Mouse (Mus musculus): Measurements from ENCODE around the gene Ncapg2.

Ncapg2 gene

GRCm38 (mm10) chr12:116405045-116405835, at the start of gene Ncapg2:
TSS of gene Ncapg2 (plus strand) at chr12:116405402.
- DNase-seq, result peak; percentile 97

- DNase-seq, result no peak
These were observed 43.1 kb upstream of the Ncapg2 start for GRCm38 (mm10) chr12:116362091-116362490.

GRCm38 (mm10) chr12:116366900-116367299, 38.3 kb upstream of the Ncapg2 start:
- DNase-seq, result no peak

- no peak for DNase-seq
These were observed 37.9 kb upstream of the Ncapg2 start for GRCm38 (mm10) chr12:116367346-116367745.

- DNase-seq, result no peak
These were observed 36.3 kb upstream of the Ncapg2 start for GRCm38 (mm10) chr12:116368857-116369256.

GRCm38 (mm10) chr12:116383101-116383500, 22.1 kb upstream of the Ncapg2 start:
- DNase-seq, result peak; percentile 32

GRCm38 (mm10) chr12:116383995-116384394, 21.2 kb upstream of the Ncapg2 start:
- DNase-seq, result no peak

GRCm38 (mm10) chr12:116386802-116387201, 18.4 kb upstream of the Ncapg2 start:
- DNase-seq, result no peak

GRCm38 (mm10) chr12:116389868-116390267, 15.3 kb upstream of the Ncapg2 start:
- no peak for DNase-seq

- no peak for DNase-seq
These were observed 10.9 kb upstream of the Ncapg2 start for GRCm38 (mm10) chr12:116394327-116394726.

GRCm38 (mm10) chr12:116395312-116395711, 9.9 kb upstream of the Ncapg2 start:
- DNase-seq, result no peak

- DNase-seq, result no peak
These were observed 9.0 kb upstream of the Ncapg2 start for GRCm38 (mm10) chr12:116396072-116396695.

GRCm38 (mm10) chr12:116404012-116404679, 1.1 kb upstream of the Ncapg2 start:
- peak; percentile 63 for DNase-seq

GRCm38 (mm10) chr12:116405836-116406155, 594 bp downstream of the Ncapg2 start:
- no peak for DNase-seq

- DNase-seq, result no peak
These were observed 2.7 kb downstream of the Ncapg2 start for GRCm38 (mm10) chr12:116407883-116408282.

- DNase-seq, result no peak
These were observed 9.7 kb downstream of the Ncapg2 start for GRCm38 (mm10) chr12:116414941-116415340.

GRCm38 (mm10) chr12:116416514-116416913, 11.3 kb downstream of the Ncapg2 start:
- DNase-seq, result no peak

GRCm38 (mm10) chr12:116421656-116422055, 16.5 kb downstream of the Ncapg2 start:
- DNase-seq, result no peak

GRCm38 (mm10) chr12:116425392-116425791, 20.2 kb downstream of the Ncapg2 start:
- no peak for DNase-seq

- DNase-seq, result no peak
These were observed 28.5 kb downstream of the Ncapg2 start for GRCm38 (mm10) chr12:116433742-116434141.

GRCm38 (mm10) chr12:116435232-116435631, 30.0 kb downstream of the Ncapg2 start:
- no peak for DNase-seq

GRCm38 (mm10) chr12:116436125-116436524, 30.9 kb downstream of the Ncapg2 start:
- no peak for DNase-seq

- DNase-seq, result no peak
These were observed 33.4 kb downstream of the Ncapg2 start for GRCm38 (mm10) chr12:116438591-116438990.

- no peak for DNase-seq
These were observed 37.0 kb downstream of the Ncapg2 start for GRCm38 (mm10) chr12:116442184-116442583.

All from cerebellum, adult 9-11 months (tissue).